Mouse (Mus musculus) thymus, adult 2 months (tissue): ENCODE data around the gene Psmg4. TPM values are rescaled to one million over a fixed set of nuclear protein-coding genes. Genes with fewer than 3 reads are reported as not detected.

Experiments
- DNase-seq: peaks from one replicate; pipeline ENCODE4 v3.0.0; 2021
- H3K27ac ChIP-seq: fragments of 200-500 bp; 2 replicates; pipeline ENCODE4 v1.5.1; 2012; ENCODE audit warnings: low read length, control low read depth; ENCODE audit not compliant: control insufficient read depth, insufficient read depth
- H3K27me3 ChIP-seq: fragments of 200-500 bp; 2 replicates; pipeline ENCODE4 v1.6.1; 2012; ENCODE audit warnings: mild to moderate bottlenecking, low read length, moderate library complexity, mixed read lengths; ENCODE audit not compliant: control insufficient read depth, insufficient read depth
- H3K36me3 ChIP-seq: fragments of 200-500 bp; 2 replicates; pipeline ENCODE4 v1.6.1; 2012; ENCODE audit warnings: mild to moderate bottlenecking, low read length, moderate library complexity; ENCODE audit not compliant: control insufficient read depth, insufficient read depth
- H3K4me1 ChIP-seq: fragments of 200-500 bp; replicated peaks from 2 replicates; pipeline ENCODE4 v1.6.1; 2012; ENCODE audit warnings: low read length; ENCODE audit not compliant: control insufficient read depth, insufficient read depth
- H3K4me3 ChIP-seq: fragments of 200-500 bp; 2 replicates; pipeline ENCODE4 v1.5.1; 2012; ENCODE audit warnings: mild to moderate bottlenecking, low read length, control low read depth, moderate library complexity; ENCODE audit not compliant: control insufficient read depth, insufficient read depth
- CTCF ChIP-seq: fragments of 200-500 bp; IDR thresholded peaks from 2 replicates; pipeline ENCODE4 v1.5.1; 2012; ENCODE audit warnings: mild to moderate bottlenecking, control low read depth, low read length, moderate library complexity, borderline replicate concordance; ENCODE audit not compliant: control insufficient read depth, poor library complexity, insufficient read depth; ENCODE audit errors: extremely low read depth
- POLR2A ChIP-seq: fragments of 200-500 bp; IDR thresholded peaks from 2 replicates; pipeline ENCODE4 v1.6.1; 2012; ENCODE audit warnings: mild to moderate bottlenecking, low read length, control low read depth, moderate library complexity; ENCODE audit not compliant: control insufficient read depth, poor library complexity, insufficient read depth; ENCODE audit errors: extremely low read depth
- WGBS: fragments of 180-500 bp; shearing (Covaris S2); methylation state at CpG from one replicate; pipeline ENCODE4 v1.1.7; 2018; 5-methylcytosine and 5-hydroxymethylcytosine counted together
- polyA plus RNA-seq: library from polyadenylated mRNA; depleted of rRNA; stranded (reverse); fragments of >200 nt; gene quantifications from 2 replicates; pipeline ENCODE4 v1.2.3, GENCODE M21; 2012

Gene Psmg4
- polyA plus RNA-seq, 1 experiment: 275 TPM

DNA sequence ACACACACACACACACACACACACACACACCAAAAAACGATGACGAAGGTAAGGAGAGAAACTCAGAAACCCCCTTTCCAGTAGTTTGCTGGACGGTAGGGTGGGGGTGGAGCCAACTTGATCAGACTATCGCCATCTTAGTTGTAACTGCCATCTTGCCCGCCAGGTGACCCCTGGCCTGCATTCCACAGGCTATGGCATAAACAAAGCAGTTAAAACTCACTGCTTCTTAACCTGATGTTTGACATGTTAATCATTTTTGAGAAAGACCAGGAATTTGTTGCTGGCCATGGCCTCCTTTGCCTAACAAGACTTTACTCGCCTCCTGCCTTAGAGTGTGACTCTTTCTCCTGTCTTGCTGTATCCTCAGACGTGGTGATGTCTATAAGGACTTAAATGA lies 10.1 kb upstream of the Psmg4 start:
- no peaks in the 10 kb centered on the region for H3K27me3 ChIP-seq
- H3K27ac ChIP-seq: no peak overlapping the region
- WGBS: 92% methylated on average over 7 of the region's 7 CpGs
- no peaks in the 10 kb centered on the region for H3K36me3 ChIP-seq
- no peak for DNase-seq
- H3K4me1 ChIP-seq: peaks cover 14% of the 10 kb centered on the region
- no peak overlapping the region for H3K4me3 ChIP-seq
- TF ChIP-seq POLR2A (no peak), CTCF (no peak)

GRCm38 (mm10) chr13:34153254-34154011 lies 9.3 kb upstream of the Psmg4 start:
- TF ChIP-seq POLR2A: no peak
- TF ChIP-seq CTCF: no peak
- peaks cover 14% of the 10 kb centered on the region for H3K4me1 ChIP-seq

GRCm38 (mm10) chr13:34154217-34154930 lies 8.4 kb upstream of the Psmg4 start:
- Histone ChIP-seq H3K4me3 (peak overlapping the region; percentile 34), H3K27me3 (no peaks in the 10 kb centered on the region), H3K4me1 (peaks cover 5% of the 10 kb centered on the region), H3K36me3 (no peaks in the 10 kb centered on the region), H3K27ac (peak overlapping the region; percentile 17; the same call in 1 of the 2 replicates)
- peak; percentile 84 for DNase-seq
- TF ChIP-seq POLR2A (no peak), CTCF (no peak)
- 35% methylated on average over 13 of the region's 13 CpGs for WGBS

More at GRCm38 (mm10) chr13:34153254-34154011, 9.3 kb upstream of the Psmg4 start:
- H3K4me3 ChIP-seq: no peak overlapping the region
- H3K36me3 ChIP-seq: no peaks in the 10 kb centered on the region
- H3K27ac ChIP-seq: no peak overlapping the region
- 88% methylated on average over 4 of the region's 5 CpGs for whole genome bisulfite sequencing
- DNase-seq: no peak
- H3K27me3 ChIP-seq: no peaks in the 10 kb centered on the region

DNA sequence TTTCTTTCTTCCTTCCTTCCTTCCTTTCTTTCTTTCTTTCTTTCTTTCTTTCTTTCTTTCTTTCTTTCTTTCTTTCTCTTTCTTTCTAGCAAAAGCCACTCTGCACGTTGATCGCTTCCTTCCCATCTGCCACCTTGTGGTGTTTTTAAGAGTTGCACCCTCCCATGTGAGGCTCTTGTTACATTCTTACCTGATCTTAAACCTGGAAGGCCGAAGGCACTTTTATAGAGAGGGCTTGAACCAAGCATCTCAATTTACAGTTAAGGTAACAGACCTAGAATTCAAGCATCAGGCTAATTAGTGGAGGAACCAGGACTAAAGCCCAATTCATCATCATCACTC lies 7.9 kb upstream of the Psmg4 start:
- peak overlapping the region; percentile 17; the same call in 1 of the 2 replicates for H3K27ac ChIP-seq
- peak; percentile 74 for DNase-seq
- no peaks in the 10 kb centered on the region for H3K27me3 ChIP-seq
- TF ChIP-seq POLR2A: no peak
- TF ChIP-seq CTCF: no peak
- peaks cover 4% of the 10 kb centered on the region; the same call in 1 of the 2 replicates for H3K4me1 ChIP-seq
- no peaks in the 10 kb centered on the region for H3K36me3 ChIP-seq
- H3K4me3 ChIP-seq: peak overlapping the region; percentile 34
- WGBS: 19% methylated on average over 3 of the region's 3 CpGs

- DNase-seq: no peak
- 88% methylated on average over 8 of the region's 8 CpGs for WGBS
- Histone ChIP-seq H3K4me3 (no peak overlapping the region), H3K4me1 (peaks cover 4% of the 10 kb centered on the region; the same call in 1 of the 2 replicates), H3K36me3 (no peaks in the 10 kb centered on the region), H3K27ac (no peak overlapping the region), H3K27me3 (no peaks in the 10 kb centered on the region)
- TF ChIP-seq CTCF (no peak), POLR2A (no peak)
These were observed 6.5 kb upstream of the Psmg4 start for GRCm38 (mm10) chr13:34156133-34156839.

- 95% methylated on average over 2 of the region's 2 CpGs for WGBS
- Histone ChIP-seq H3K27me3 (no peaks in the 10 kb centered on the region), H3K4me1 (peaks cover 4% of the 10 kb centered on the region; the same call in 1 of the 2 replicates), H3K4me3 (no peak overlapping the region), H3K36me3 (no peaks in the 10 kb centered on the region), H3K27ac (no peak overlapping the region)
- DNase-seq: no peak
- TF ChIP-seq CTCF: no peak
- TF ChIP-seq POLR2A: no peak
These were observed 6.0 kb upstream of the Psmg4 start for GRCm38 (mm10) chr13:34156840-34157185.
